Mouse (Mus musculus) bone marrow macrophage, adult 2 months (primary cell): ENCODE data around the gene Apoc2. TPM values are rescaled to one million over a fixed set of nuclear protein-coding genes. Genes with fewer than 3 reads are reported as not detected.
A peak's percentile ranks its signal among the peaks of the same experiment; 100 is the strongest.

Experiments
- H3K27ac ChIP-seq: 2 replicates; pipeline ENCODE4 v1.5.1; 2012; ENCODE audit warnings: low read depth, low read length; ENCODE audit not compliant: insufficient read depth
- H3K4me1 ChIP-seq: 2 replicates; pipeline ENCODE4 v1.6.1; 2012; ENCODE audit warnings: low read length; ENCODE audit not compliant: control insufficient read depth, insufficient read depth
- H3K4me3 ChIP-seq: 2 replicates; pipeline ENCODE4 v1.5.1; 2012; ENCODE audit warnings: mild to moderate bottlenecking, low read length, moderate library complexity; ENCODE audit not compliant: insufficient read depth
- CTCF ChIP-seq: IDR thresholded peaks from 2 replicates; pipeline ENCODE4 v1.5.1; 2012; ENCODE audit warnings: low read depth, mild to moderate bottlenecking, low read length, moderate library complexity
- POLR2A ChIP-seq: IDR thresholded peaks from 2 replicates; pipeline ENCODE4 v1.6.1; 2012; ENCODE audit warnings: mild to moderate bottlenecking, low read depth, low read length, borderline replicate concordance
- polyA plus RNA-seq: library from polyadenylated mRNA; stranded (reverse); fragments of >200 nt; gene quantifications from 2 replicates; pipeline ENCODE4 v1.2.4, GENCODE M21; 2012; ENCODE audit not compliant: missing spikeins, insufficient read depth, insufficient read length

Gene Apoc2
- polyA plus RNA-seq, 1 experiment = 56.2 TPM

DNA sequence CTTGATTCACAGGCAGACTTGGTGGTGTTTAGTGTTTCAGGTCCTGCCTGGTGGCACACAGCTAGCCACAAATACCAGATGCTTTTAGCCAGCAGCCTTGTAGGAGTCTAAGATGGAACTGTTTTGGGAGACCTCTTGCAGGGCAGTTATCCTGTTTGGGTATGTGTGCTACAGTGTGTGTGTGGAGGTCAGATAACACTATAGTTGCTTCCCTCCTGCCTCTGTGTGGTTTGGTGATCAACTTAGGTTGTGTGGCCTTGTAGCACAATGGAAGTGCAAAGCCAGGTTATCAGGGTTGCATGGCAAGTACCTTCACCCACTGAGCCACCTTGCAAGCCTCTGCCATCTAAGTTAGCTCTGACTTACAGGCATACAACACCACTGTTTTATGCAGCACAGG is 45.0 kb downstream of the Apoc2 start:
- H3K4me1 ChIP-seq = peaks cover 18% of the 10 kb centered on the region
- TF ChIP-seq POLR2A = no peak
- no peak for TF ChIP-seq CTCF
- no peak overlapping the region for H3K4me3 ChIP-seq
- H3K27ac ChIP-seq = no peak overlapping the region

DNA sequence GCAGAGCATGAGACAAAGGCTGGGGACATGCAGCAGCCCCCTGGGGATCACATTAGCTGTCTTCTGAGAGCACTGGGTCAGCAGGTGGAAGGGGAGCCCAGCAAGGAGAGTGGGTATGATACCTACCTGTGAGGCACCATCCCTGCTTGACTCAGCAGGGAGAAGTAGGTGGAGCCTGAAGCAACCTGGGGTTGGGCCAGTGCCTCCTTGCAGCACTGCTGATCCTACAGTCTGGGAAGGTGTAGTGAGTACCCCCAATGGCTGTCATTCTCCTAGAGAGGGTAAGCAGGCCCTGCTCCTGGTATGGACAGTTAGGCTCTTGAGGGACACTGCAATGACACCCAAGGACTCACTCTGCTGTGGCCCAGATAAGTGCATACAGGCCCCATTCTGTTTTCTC is 45.5 kb downstream of the Apoc2 start:
- H3K27ac ChIP-seq = no peak overlapping the region
- TF ChIP-seq POLR2A (no peak), CTCF (no peak)
- H3K4me1 ChIP-seq = peaks cover 18% of the 10 kb centered on the region
- H3K4me3 ChIP-seq = no peak overlapping the region

DNA sequence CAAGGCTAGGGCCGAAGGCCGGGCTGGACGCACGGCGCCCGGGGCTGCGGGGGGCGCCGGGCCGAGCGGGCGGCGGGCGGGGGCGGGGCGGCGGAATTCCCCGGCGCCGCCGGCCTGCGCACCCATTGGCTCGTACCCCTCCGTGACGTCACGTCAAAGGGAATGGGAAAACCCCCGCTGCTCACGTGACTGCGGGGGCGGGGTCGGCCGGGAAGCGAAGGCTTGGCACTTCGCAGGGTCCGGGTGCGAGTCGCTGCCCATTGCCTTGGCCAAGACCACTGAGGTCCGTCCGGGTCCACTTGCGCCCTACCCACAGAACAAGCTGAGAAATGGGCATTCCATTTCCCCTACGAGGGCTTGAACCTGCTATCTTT is 48.4 kb downstream of the Apoc2 start, which contains the start of gene Relb:
Gene Relb, minus strand, starts transcription at position 78 of the 374 bp plus-strand sequence.
- TF ChIP-seq POLR2A = no peak
- TF ChIP-seq CTCF = no peak
- peak within 1 kb of the TSS; percentile 75 for H3K4me3 ChIP-seq
- H3K27ac ChIP-seq = peak within 1 kb of the TSS; percentile 77
- peaks cover 18% of the 10 kb centered on the region for H3K4me1 ChIP-seq

DNA sequence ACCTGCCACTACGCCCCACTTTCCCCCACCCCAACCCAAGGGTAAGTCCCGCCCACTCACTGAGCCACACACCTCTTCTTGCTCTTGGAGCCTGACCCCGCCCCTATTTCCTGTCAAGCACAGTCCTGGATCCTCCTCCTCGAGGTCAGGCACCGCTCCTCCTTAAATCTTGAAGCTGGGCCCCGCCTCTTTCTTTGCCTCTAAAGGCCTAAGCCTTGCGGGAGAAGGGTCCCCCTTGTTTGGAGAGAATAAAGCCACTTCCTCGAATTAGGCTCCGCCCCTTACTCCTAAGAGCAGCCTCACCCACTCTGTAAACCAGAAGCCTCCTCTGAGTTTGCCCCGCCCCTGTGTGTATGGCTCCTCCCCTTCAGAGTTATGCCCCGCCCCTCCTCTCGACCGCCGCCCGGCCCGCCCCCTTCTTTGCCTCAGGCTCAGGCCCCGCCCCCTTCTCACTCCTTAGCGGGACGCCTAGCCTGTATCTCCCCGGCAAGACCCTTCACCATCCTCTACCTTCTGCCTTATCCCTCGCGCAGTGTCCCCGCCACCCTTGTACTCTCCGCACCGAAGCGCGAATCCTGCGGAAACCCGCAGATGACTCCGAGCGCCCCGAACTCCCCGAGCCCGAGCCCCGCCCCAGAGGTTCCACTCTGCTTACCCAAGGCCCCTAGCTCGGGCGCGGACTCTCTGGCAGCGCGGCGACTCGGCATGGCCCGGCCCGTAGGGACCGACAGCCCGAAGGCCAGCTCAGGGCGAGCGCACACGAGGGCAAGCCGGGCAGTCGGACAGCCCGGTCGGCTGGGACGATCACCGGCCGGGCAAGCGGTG is 49.0 kb downstream of the Apoc2 start:
- Histone ChIP-seq H3K27ac (peak overlapping the region; percentile 77), H3K4me1 (peaks cover 18% of the 10 kb centered on the region), H3K4me3 (peak overlapping the region; percentile 75)
- no peak for TF ChIP-seq POLR2A
- no peak for TF ChIP-seq CTCF

DNA sequence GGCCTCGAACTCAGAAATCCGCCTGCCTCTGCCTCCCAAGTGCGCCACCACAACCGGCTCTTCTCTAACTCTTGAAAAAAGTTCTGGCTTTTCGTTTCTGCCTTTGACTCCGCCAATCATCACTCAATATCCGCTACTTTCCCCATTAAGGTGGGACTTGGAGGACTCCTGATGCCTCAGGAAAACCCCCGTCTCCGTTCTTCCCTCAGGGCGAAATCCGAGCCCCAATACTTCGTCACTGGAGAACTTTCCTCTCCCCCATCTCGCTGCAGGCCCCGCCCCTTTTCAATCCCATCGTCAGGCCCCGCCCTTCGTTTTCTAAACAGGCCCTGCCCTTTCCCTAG is 49.6 kb downstream of the Apoc2 start:
- H3K27ac ChIP-seq = peak overlapping the region; percentile 38
- H3K4me1 ChIP-seq = peaks cover 18% of the 10 kb centered on the region

DNA sequence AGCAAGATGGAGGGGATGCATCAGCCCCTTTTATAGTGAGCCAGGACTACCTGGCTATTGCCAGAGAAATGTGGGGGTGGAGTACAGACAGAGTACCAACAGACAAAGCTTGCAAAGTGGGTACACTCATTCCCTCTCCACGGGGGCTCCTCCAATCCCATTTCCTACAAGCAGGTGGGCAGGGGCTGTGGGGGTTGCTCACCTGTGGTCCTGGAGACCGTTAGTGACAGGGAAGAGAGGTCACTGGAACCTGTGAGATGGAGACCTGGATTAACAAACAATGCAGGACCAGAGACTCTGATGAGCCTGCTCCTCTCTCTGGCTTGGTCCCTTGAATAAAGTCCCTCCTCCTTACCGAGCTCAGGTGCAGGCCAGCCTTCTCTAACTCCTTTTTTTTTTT is 50.0 kb downstream of the Apoc2 start:
- no peak overlapping the region; the same call in 1 of the 2 replicates for H3K27ac ChIP-seq
- TF ChIP-seq POLR2A = no peak
- H3K4me3 ChIP-seq = peak overlapping the region; percentile 62
- H3K4me1 ChIP-seq = peaks cover 18% of the 10 kb centered on the region

More for the DNA sequence above, 49.6 kb downstream of the Apoc2 start:
- TF ChIP-seq POLR2A (no peak), CTCF (no peak)
- peak overlapping the region; percentile 62 for H3K4me3 ChIP-seq

DNA sequence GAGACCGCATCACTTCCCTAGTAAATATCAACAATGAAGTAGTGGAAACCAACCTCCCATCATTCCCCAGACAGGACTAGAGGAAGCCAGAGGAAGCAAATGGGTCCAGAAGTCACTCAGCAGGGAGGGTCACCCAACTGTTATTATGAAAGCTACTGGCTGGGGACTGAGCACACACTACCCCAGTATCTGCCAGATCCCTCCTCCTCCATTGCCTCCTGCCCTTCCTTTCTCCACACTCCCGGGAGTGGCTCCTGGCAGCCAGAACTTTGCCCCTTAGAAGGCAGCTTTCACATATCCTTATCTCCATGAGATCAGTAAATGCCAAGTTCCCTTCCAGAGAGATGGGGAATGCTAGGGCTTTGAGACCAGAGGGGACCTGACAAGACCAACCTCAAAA is 54.3 kb downstream of the Apoc2 start:
- peaks cover 2% of the 10 kb centered on the region; the same call in 1 of the 2 replicates for H3K4me1 ChIP-seq
- TF ChIP-seq POLR2A (no peak), CTCF (no peak)
- no peak overlapping the region for H3K27ac ChIP-seq
- H3K4me3 ChIP-seq = no peak overlapping the region

DNA sequence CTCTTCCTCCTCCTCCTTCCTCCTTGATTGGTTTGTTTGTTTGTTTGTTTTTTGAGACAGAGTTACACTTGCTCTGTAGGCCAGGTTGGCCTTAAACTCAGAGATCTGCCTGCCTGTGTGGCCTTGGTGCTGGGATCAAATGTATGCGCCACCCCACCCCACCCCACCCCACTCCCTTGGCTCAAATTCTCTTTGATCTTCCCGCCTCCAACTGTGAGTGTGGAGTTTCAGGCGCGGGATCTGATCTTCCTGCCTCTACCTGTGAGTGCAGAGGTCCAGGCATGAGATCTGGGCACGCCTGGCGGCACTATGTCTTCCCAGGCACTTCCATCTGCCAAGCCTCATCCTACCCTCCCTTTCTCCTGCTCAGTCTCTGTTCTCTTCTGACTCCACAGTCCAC is 55.5 kb downstream of the Apoc2 start:
- no peak for TF ChIP-seq POLR2A
- TF ChIP-seq CTCF = no peak
- Histone ChIP-seq H3K4me1 (peaks cover 2% of the 10 kb centered on the region; the same call in 1 of the 2 replicates), H3K27ac (no peak overlapping the region), H3K4me3 (no peak overlapping the region)

Other genes starting within 250 kb of the Apoc2 start
- gene Mark4, start 219.1 kb downstream of the Apoc2 start, polyA plus RNA-seq = 21.3 and 21.4 TPM in 2 replicates
- not detected in 2 replicates for gene Exoc3l2, start 214.6 kb downstream of the Apoc2 start, polyA plus RNA-seq
- 9.7 and 11.0 TPM in 2 replicates for gene Bloc1s3, start 169.6 kb downstream of the Apoc2 start, polyA plus RNA-seq
- gene Trappc6a, start 169.5 kb downstream of the Apoc2 start, polyA plus RNA-seq = 51.4 and 57.0 TPM in 2 replicates
- gene Nkpd1, start 160.1 kb downstream of the Apoc2 start, polyA plus RNA-seq = not detected in 2 replicates
- gene Ppp1r37, start 114.9 kb downstream of the Apoc2 start, polyA plus RNA-seq = 19.3 and 25.7 TPM in 2 replicates
- 0.60 TPM in 1 of 2 replicates, not detected in the other for gene Zfp296, start 100.7 kb downstream of the Apoc2 start, polyA plus RNA-seq
- 51.6 and 52.0 TPM in 2 replicates for gene Gemin7, start 100.3 kb downstream of the Apoc2 start, polyA plus RNA-seq
- gene Clasrp, start 73.5 kb downstream of the Apoc2 start, polyA plus RNA-seq = 41.1 and 53.9 TPM in 2 replicates
- gene Relb, start 48.5 kb downstream of the Apoc2 start, polyA plus RNA-seq = 33.2 and 35.7 TPM in 2 replicates
- gene Clptm1, start 12.9 kb downstream of the Apoc2 start, polyA plus RNA-seq = 81.9 and 95.3 TPM in 2 replicates
- not detected in 2 replicates for gene Gm44805, start 3.5 kb upstream of the Apoc2 start, polyA plus RNA-seq
- not detected in 2 replicates for gene Apoc4, start 3.5 kb upstream of the Apoc2 start, polyA plus RNA-seq
- not detected in 2 replicates for gene Apoc1, start 14.7 kb upstream of the Apoc2 start, polyA plus RNA-seq
- gene Apoe, start 21.2 kb upstream of the Apoc2 start, polyA plus RNA-seq = 16,287 and 16,533 TPM in 2 replicates
- gene Tomm40, start 37.5 kb upstream of the Apoc2 start, polyA plus RNA-seq = 23.8 and 25.2 TPM in 2 replicates
- 12.7 and 12.9 TPM in 2 replicates for gene Nectin2, start 72.5 kb upstream of the Apoc2 start, polyA plus RNA-seq
- gene Bcam, start 93.1 kb upstream of the Apoc2 start, polyA plus RNA-seq = 0.52 and 2.6 TPM in 2 replicates
- not detected in 2 replicates for gene Cblc, start 118.9 kb upstream of the Apoc2 start, polyA plus RNA-seq
- gene Bcl3, start 144.8 kb upstream of the Apoc2 start, polyA plus RNA-seq = 60.7 and 72.2 TPM in 2 replicates
- not detected in 2 replicates for gene Gm19345, start 174.1 kb upstream of the Apoc2 start, polyA plus RNA-seq
- 1.6 and 3.5 TPM in 2 replicates for gene Ceacam16, start 183.4 kb upstream of the Apoc2 start, polyA plus RNA-seq
- 8.1 and 8.5 TPM in 2 replicates for gene Ceacam19, start 210.0 kb upstream of the Apoc2 start, polyA plus RNA-seq
- 13.0 and 16.9 TPM in 2 replicates for gene Pvr, start 243.2 kb upstream of the Apoc2 start, polyA plus RNA-seq